Mouse (Mus musculus): ENCODE data around the gene Myo6.

- TF ChIP-seq CTCF (conservative IDR thresholded peaks at IDR 0.05 in 1 of 2, IDR thresholded peaks at IDR 0.05 in 1 of 2; ENCODE audit: low read depth in 2 of 2, low read length in 2 of 2) (no peak), SMC3 (IDR thresholded peaks at IDR 0.05; ENCODE audit: low read depth, low read length) (no peak), RAD21 (IDR thresholded peaks at IDR 0.05; ENCODE audit: low read depth, low read length) (no peak)
Observed at GRCm38 (mm10) chr9:80188324-80188893, 23.6 kb downstream of the Myo6 start.

All from CH12.LX (cell line).